Mouse (Mus musculus): ENCODE results near the gene Snx14. TPM values are rescaled to one million over a fixed set of nuclear protein-coding genes. Genes with fewer than 3 reads are reported as not detected.
A peak's percentile ranks its signal among the peaks of the same experiment; 100 is the strongest.

Snx14 gene
- polyA plus RNA-seq, 1 experiment from 2014 or later: 19.8 TPM

- 65% methylated on average over 7 of the region's 7 CpGs for WGBS
- TF ChIP-seq EP300 (optimal IDR thresholded peaks at IDR 0.05): no peak
- TF ChIP-seq CTCF (IDR thresholded peaks at IDR 0.05; ENCODE audit: low read depth): no peak
- H3K4me1 ChIP-seq (replicated peaks; ENCODE audit: control insufficient read depth, insufficient read depth): no peaks in the 10 kb centered on the region
- H3K9ac ChIP-seq (ENCODE audit: low read length): no peak overlapping the region
- H3K4me2 ChIP-seq (replicated peaks; ENCODE audit: low read depth): no peak overlapping the region
- peaks cover 2% of the 10 kb centered on the region; the same call in 1 of the 2 replicates for H3K36me3 ChIP-seq (ENCODE audit: control insufficient read depth, insufficient read depth, low read length)
- ATAC-seq (ENCODE audit: low FRiP score, low TSS enrichment) (no peak), DNase-seq (ENCODE audit: low spot score) (no peak)
- H3K4me3 ChIP-seq (ENCODE audit: low read depth, low read length): no peak overlapping the region
- no peak overlapping the region for H3K27ac ChIP-seq (replicated peaks)
- H3K27me3 ChIP-seq (ENCODE audit: control insufficient read depth, insufficient read depth, low read length): no peaks in the 10 kb centered on the region
- H3K9me3 ChIP-seq (ENCODE audit: control insufficient read depth, low read length): no peaks in the 10 kb centered on the region
Observed at GRCm38 (mm10) chr9:88380076-88380475, 58.7 kb downstream of the Snx14 start.

- Histone ChIP-seq H3K4me3 (ENCODE audit: low read depth, low read length) (no peak overlapping the region), H3K4me2 (replicated peaks; ENCODE audit: low read depth) (no peak overlapping the region), H3K9me3 (ENCODE audit: control insufficient read depth, low read length) (no peaks in the 10 kb centered on the region), H3K9ac (ENCODE audit: low read length) (no peak overlapping the region), H3K36me3 (ENCODE audit: control insufficient read depth, insufficient read depth, low read length) (peaks cover 2% of the 10 kb centered on the region; the same call in 1 of the 2 replicates), H3K27ac (replicated peaks) (no peak overlapping the region), H3K4me1 (replicated peaks; ENCODE audit: control insufficient read depth, insufficient read depth) (no peaks in the 10 kb centered on the region), H3K27me3 (ENCODE audit: control insufficient read depth, insufficient read depth, low read length) (no peaks in the 10 kb centered on the region)
- 89% methylated on average over 3 of the region's 3 CpGs for WGBS
- no peak for ATAC-seq (ENCODE audit: low FRiP score, low TSS enrichment)
- TF ChIP-seq EP300 (optimal IDR thresholded peaks at IDR 0.05) (no peak), CTCF (IDR thresholded peaks at IDR 0.05; ENCODE audit: low read depth) (no peak)
- DNase-seq (ENCODE audit: low spot score): no peak
Observed at GRCm38 (mm10) chr9:88379057-88379456, 59.7 kb downstream of the Snx14 start.

GRCm38 (mm10) chr9:88377483-88377882 is 61.3 kb downstream of the Snx14 start:
- Histone ChIP-seq H3K9ac (ENCODE audit: low read length) (no peak overlapping the region), H3K27ac (replicated peaks) (no peak overlapping the region), H3K4me3 (ENCODE audit: low read depth, low read length) (no peak overlapping the region), H3K4me2 (replicated peaks; ENCODE audit: low read depth) (no peak overlapping the region), H3K4me1 (replicated peaks; ENCODE audit: control insufficient read depth, insufficient read depth) (no peaks in the 10 kb centered on the region), H3K9me3 (ENCODE audit: control insufficient read depth, low read length) (no peaks in the 10 kb centered on the region), H3K36me3 (ENCODE audit: control insufficient read depth, insufficient read depth, low read length) (peaks cover 2% of the 10 kb centered on the region; the same call in 1 of the 2 replicates), H3K27me3 (ENCODE audit: control insufficient read depth, insufficient read depth, low read length) (no peaks in the 10 kb centered on the region)
- no peak for TF ChIP-seq CTCF (IDR thresholded peaks at IDR 0.05; ENCODE audit: low read depth)
- 87% methylated on average over 5 of the region's 5 CpGs for WGBS
- no peak for ATAC-seq (ENCODE audit: low FRiP score, low TSS enrichment)
- DNase-seq (ENCODE audit: low spot score): no peak

GRCm38 (mm10) chr9:88373001-88373400 is 65.8 kb downstream of the Snx14 start:
- no peak for TF ChIP-seq EP300 (optimal IDR thresholded peaks at IDR 0.05)
- WGBS: 75% methylated on average over 2 of the region's 2 CpGs

GRCm38 (mm10) chr9:88371201-88371600 is 67.6 kb downstream of the Snx14 start:
- Histone ChIP-seq H3K4me2 (replicated peaks; ENCODE audit: low read depth) (no peak overlapping the region), H3K4me3 (ENCODE audit: low read depth, low read length) (no peak overlapping the region), H3K9ac (ENCODE audit: low read length) (no peak overlapping the region), H3K9me3 (ENCODE audit: control insufficient read depth, low read length) (no peaks in the 10 kb centered on the region), H3K27ac (replicated peaks) (no peak overlapping the region), H3K4me1 (replicated peaks; ENCODE audit: control insufficient read depth, insufficient read depth) (no peaks in the 10 kb centered on the region), H3K36me3 (ENCODE audit: control insufficient read depth, insufficient read depth, low read length) (no peaks in the 10 kb centered on the region; the same call in 1 of the 2 replicates), H3K27me3 (ENCODE audit: control insufficient read depth, insufficient read depth, low read length) (no peaks in the 10 kb centered on the region)
- WGBS: 92% methylated on average over 2 of the region's 2 CpGs
- DNase-seq (ENCODE audit: low spot score) (no peak), ATAC-seq (ENCODE audit: low FRiP score, low TSS enrichment) (0 out of 2 replicates have a peak, but pooled peaks have one; percentile 39)
- TF ChIP-seq CTCF (IDR thresholded peaks at IDR 0.05; ENCODE audit: low read depth) (no peak), EP300 (optimal IDR thresholded peaks at IDR 0.05) (no peak)

More at GRCm38 (mm10) chr9:88373001-88373400, 65.8 kb downstream of the Snx14 start:
- Histone ChIP-seq H3K4me2 (replicated peaks; ENCODE audit: low read depth) (no peak overlapping the region), H3K4me1 (replicated peaks; ENCODE audit: control insufficient read depth, insufficient read depth) (no peaks in the 10 kb centered on the region), H3K36me3 (ENCODE audit: control insufficient read depth, insufficient read depth, low read length) (no peaks in the 10 kb centered on the region; the same call in 1 of the 2 replicates), H3K9me3 (ENCODE audit: control insufficient read depth, low read length) (no peaks in the 10 kb centered on the region), H3K27ac (replicated peaks) (no peak overlapping the region), H3K4me3 (ENCODE audit: low read depth, low read length) (no peak overlapping the region), H3K27me3 (ENCODE audit: control insufficient read depth, insufficient read depth, low read length) (no peaks in the 10 kb centered on the region), H3K9ac (ENCODE audit: low read length) (no peak overlapping the region)
- ATAC-seq (ENCODE audit: low FRiP score, low TSS enrichment) (no peak), DNase-seq (ENCODE audit: low spot score) (no peak)

- Histone ChIP-seq H3K27me3 (ENCODE audit: control insufficient read depth, insufficient read depth, low read length) (no peaks in the 10 kb centered on the region), H3K27ac (replicated peaks) (no peak overlapping the region), H3K4me3 (ENCODE audit: low read depth, low read length) (no peak overlapping the region), H3K9ac (ENCODE audit: low read length) (no peak overlapping the region), H3K4me1 (replicated peaks; ENCODE audit: control insufficient read depth, insufficient read depth) (no peaks in the 10 kb centered on the region), H3K9me3 (ENCODE audit: control insufficient read depth, low read length) (no peaks in the 10 kb centered on the region), H3K36me3 (ENCODE audit: control insufficient read depth, insufficient read depth, low read length) (no peaks in the 10 kb centered on the region; the same call in 1 of the 2 replicates), H3K4me2 (replicated peaks; ENCODE audit: low read depth) (no peak overlapping the region)
- no peak for TF ChIP-seq CTCF (IDR thresholded peaks at IDR 0.05; ENCODE audit: low read depth)
- no peak for TF ChIP-seq EP300 (optimal IDR thresholded peaks at IDR 0.05)
- ATAC-seq (ENCODE audit: low FRiP score, low TSS enrichment): no peak
- no peak for DNase-seq (ENCODE audit: low spot score)
- 76% methylated on average over 2 of the region's 2 CpGs for WGBS
Observed at GRCm38 (mm10) chr9:88369666-88370065, 69.1 kb downstream of the Snx14 start.
